Mouse (Mus musculus) cerebellum, adult 2 months (tissue): ENCODE measurements at regions not wholly inside any gene's neighbourhood (a gene's known extent, or its start where the extent isn't known, plus 50 kb on each side); places are given as distances from the start of the nearest gene placed in this dataset.

Experiments used
- DNase-seq, 2 experiments: peaks; one replicate each; pipeline ENCODE4 v3.0.0; 2021
- H3K27ac ChIP-seq: fragments of 200-500 bp; 2 replicates; pipeline ENCODE4 v1.5.1; 2012; ENCODE audit warnings: low read length, control low read depth, inconsistent platforms; ENCODE audit not compliant: insufficient read depth
- H3K27me3 ChIP-seq: fragments of 200-500 bp; 2 replicates; pipeline ENCODE4 v1.6.1; 2012; ENCODE audit warnings: inconsistent platforms, mild to moderate bottlenecking, low read length, moderate library complexity; ENCODE audit not compliant: control insufficient read depth, insufficient read depth
- H3K4me1 ChIP-seq: fragments of 200-500 bp; 2 replicates; pipeline ENCODE4 v1.6.1; 2011; ENCODE audit warnings: low read length; ENCODE audit not compliant: control insufficient read depth, insufficient read depth
- H3K4me3 ChIP-seq: fragments of 200-500 bp; replicated peaks from 2 replicates; pipeline ENCODE3; 2011; ENCODE audit warnings: mild to moderate bottlenecking, low read depth, low read length, control low read depth; ENCODE audit not compliant: insufficient read depth
- CTCF ChIP-seq: fragments of 200-500 bp; IDR thresholded peaks from 2 replicates; pipeline ENCODE4 v1.5.1; 2011; ENCODE audit warnings: low read depth, mild to moderate bottlenecking, control low read depth, low read length, moderate library complexity, borderline replicate concordance; ENCODE audit not compliant: insufficient read depth
- POLR2A ChIP-seq: fragments of 200-500 bp; IDR thresholded peaks from 2 replicates; pipeline ENCODE4 v1.6.1; 2011; ENCODE audit warnings: low read length, control low read depth, borderline replicate concordance; ENCODE audit not compliant: insufficient read depth
- whole genome bisulfite sequencing: fragments of 180-500 bp; shearing (Covaris S2); methylation state at CpG from one replicate; pipeline ENCODE4 v1.1.7; 2018; 5-methylcytosine and 5-hydroxymethylcytosine counted together

DNA sequence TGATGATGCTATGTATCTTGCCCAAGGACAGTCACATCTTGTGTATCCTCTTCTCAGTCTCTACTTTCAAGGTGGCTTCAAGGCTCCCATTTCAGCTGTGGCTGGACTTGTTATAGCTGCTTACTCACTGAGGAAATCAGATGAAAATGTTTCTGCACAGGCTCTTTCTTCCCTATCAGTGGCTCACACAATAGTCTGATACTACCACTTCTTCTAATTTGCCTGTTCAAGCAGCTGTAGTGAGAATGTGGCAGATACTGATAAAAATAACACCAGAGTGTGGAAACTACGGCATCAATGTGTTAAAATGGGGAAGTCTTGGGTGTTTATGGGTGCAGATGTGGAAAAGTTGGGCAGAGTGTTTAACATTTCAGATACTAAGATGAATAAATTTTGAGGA, 145.9 kb upstream of the Tusc1 start:
- no peak for DNase-seq
- Histone ChIP-seq H3K27me3 (no peaks in the 10 kb centered on the region), H3K4me1 (no peaks in the 10 kb centered on the region), H3K27ac (no peak overlapping the region), H3K4me3 (no peak overlapping the region)
- TF ChIP-seq CTCF, result no peak
- no peak for TF ChIP-seq POLR2A
- WGBS, result 92% methylated on average over 1 of the region's 1 CpGs

DNA sequence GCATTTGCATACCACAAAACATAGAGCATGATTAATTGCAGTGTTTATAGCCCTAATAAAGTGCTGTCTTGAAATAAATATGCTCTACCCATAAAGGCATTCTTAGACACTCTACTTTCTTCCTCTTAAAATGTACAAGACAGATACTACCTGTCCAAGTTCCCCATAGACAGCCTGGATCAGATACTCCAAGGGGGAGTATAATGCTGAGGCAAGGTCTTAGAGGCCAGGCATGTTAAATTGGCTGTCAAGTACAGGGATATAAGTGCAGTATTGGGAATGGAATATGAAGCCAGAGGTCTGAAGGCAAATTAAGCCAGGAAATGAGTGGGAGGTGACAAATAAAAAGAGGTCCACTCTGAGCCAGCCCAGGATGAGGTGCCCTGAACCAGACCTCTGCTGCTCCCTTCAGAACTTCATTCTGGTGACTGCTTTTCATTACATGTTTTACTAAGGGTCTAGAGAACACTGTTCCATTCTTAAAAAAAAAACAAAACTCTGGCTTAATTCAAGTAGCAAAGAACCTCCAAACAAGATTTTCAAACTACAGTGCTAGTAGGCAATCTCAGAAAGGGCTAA, 142.0 kb upstream of the Tusc1 start:
- Histone ChIP-seq H3K27me3 (no peaks in the 10 kb centered on the region), H3K4me3 (no peak overlapping the region), H3K4me1 (no peaks in the 10 kb centered on the region), H3K27ac (no peak overlapping the region)
- TF ChIP-seq POLR2A, result no peak
- no peak for TF ChIP-seq CTCF
- DNase-seq, result no peak

DNA sequence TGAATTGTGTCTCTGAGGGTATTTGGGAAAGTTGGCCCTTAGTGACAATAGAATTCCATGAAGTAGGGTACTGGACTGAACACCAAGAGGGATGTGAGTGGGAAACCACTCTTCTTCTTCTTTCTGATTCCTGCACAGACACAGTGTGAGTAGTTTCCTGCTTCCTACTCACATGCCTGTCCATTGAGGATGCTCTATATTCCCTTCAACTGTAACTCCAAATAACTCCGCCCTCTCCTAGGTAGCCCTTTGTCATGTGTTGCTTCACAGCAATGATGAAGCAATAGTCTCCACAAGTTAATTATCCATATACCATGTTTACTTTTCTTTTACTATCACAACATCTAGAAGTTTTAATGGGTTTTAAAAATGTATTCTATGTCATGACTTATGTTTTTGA, 132.7 kb upstream of the Tusc1 start:
- WGBS, result 94% methylated on average over 1 of the region's 1 CpGs
- TF ChIP-seq POLR2A (no peak), CTCF (no peak)
- Histone ChIP-seq H3K27me3 (no peaks in the 10 kb centered on the region), H3K4me3 (no peak overlapping the region), H3K27ac (no peak overlapping the region), H3K4me1 (no peaks in the 10 kb centered on the region)
- DNase-seq, result no peak

DNA sequence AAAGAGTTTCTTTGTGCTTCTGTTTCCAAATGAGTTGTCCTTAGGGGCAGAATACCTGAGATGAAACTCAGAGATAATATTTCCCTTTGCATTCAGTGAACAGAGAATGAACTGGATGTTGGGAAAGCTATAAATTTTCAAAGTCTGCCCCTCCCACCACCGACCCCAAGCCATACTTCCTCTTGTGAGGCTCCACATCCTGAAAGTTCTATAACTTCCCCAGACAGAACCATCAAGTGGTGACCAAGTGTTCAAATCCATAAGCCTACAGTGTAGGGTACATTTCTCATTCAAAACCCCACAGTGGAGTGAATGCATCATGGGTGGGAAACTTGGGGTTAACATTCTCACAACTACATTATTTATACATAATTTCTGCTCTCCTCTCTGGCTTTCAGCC, 132.1 kb upstream of the Tusc1 start:
- Histone ChIP-seq H3K27ac (no peak overlapping the region), H3K4me1 (no peaks in the 10 kb centered on the region), H3K4me3 (no peak overlapping the region), H3K27me3 (no peaks in the 10 kb centered on the region)
- TF ChIP-seq POLR2A, result no peak
- TF ChIP-seq CTCF, result no peak
- 63% methylated on average over 1 of the region's 1 CpGs for WGBS
- no peak for DNase-seq

DNA sequence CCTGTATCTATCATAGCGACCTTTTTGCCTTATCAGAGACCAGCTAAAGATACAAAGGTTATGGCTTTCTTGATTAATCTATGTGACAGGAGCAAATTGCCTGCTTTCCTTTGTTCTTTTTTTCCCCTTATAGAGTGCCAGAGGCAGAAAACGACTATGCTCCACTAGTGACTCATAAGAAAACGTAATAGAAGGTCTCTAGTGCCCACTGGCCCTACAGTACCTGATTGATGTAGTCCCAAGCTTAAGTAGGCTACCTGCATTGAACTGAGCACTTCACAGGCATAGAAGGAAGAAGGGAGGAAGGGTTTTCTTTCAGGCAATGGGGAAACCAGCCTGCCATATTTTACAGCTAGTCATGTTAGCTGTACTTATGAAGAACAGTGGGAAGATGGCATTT, 116.0 kb upstream of the Tusc1 start:
- Histone ChIP-seq H3K4me3 (no peak overlapping the region), H3K27ac (no peak overlapping the region), H3K27me3 (no peaks in the 10 kb centered on the region), H3K4me1 (no peaks in the 10 kb centered on the region)
- no peak for DNase-seq
- WGBS, result 46% methylated on average over 3 of the region's 3 CpGs
- no peak for TF ChIP-seq CTCF
- TF ChIP-seq POLR2A, result no peak

DNA sequence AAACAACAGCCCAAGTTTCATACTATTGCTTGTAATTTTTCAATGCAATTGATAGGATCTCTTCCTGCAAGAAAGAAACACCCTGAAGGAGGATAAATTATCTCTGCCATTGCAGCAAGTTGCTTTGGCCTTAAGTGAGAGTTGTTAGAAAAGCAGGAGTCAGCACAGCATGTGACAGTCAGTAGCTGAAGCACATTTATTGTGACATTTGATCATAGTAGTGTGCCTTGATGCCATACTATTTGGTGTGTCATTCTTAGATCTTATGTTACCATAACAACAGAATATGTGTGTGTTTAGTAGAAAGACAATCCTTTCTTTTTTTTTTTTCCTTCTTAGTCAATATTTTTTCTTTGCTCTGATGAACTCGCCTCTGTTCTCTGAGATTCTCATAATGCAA, 115.5 kb upstream of the Tusc1 start:
- DNase-seq, result no peak
- 70% methylated on average over 1 of the region's 1 CpGs for WGBS
- Histone ChIP-seq H3K4me1 (no peaks in the 10 kb centered on the region), H3K27ac (no peak overlapping the region), H3K27me3 (no peaks in the 10 kb centered on the region), H3K4me3 (no peak overlapping the region)
- TF ChIP-seq CTCF (no peak), POLR2A (no peak)

DNA sequence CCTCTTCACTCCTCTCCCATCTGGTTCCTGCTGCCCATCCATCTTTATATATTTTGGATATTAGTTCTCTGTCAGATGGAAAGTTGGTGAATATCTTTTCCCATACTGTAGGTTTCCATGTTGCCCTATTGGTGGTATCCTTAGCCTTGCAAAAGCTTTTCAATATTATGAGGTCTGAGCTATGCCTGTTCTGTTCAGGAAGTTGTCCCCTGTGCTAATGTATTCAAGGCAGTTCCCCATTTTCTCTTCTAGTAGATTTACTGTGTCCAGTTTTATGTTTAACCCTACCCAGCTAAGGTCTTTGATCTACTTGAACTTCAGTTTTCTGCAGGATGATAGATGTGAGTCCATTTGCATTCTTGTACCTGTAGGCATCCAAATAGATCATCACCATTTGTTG, 109.4 kb upstream of the Tusc1 start:
- Histone ChIP-seq H3K27me3 (no peaks in the 10 kb centered on the region), H3K27ac (no peak overlapping the region), H3K4me3 (no peak overlapping the region), H3K4me1 (no peaks in the 10 kb centered on the region)
- TF ChIP-seq CTCF (no peak), POLR2A (no peak)
- DNase-seq, result no peak

DNA sequence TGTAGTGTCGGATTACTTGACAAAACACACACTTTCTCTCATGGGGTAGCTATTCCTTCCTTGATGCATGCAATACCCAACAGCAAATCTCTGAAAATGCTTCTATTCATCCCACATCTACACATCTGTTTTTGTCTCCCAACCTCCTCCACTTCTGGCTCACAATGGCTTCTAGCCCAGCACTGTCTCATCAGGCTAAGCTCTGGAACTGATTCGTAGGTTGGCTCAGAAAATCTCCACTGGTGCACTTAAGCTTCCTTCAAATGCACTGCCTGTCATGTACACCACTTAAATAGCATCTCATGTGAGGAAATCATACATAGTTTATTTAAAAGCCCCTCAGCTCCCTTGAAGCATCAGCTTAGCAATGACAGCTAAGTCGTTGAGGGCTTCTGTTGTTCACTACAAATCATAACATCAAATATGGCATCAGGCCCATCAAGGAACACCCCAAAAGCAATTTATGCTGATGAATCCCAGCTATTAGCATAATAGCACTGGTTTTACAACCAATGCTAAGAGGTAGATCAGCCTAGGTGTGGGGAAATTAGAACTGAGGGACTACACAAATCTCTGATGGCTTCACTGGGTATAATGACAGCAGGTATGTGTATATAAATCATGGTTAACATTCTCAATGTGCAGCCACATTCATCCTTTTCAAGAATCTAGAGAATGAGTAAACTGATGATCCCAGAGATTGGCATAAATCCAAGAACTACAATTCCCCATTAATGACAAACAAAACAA, 103.5 kb upstream of the Tusc1 start:
- DNase-seq, result no peak
- WGBS, result 71% methylated on average over 3 of the region's 3 CpGs
- Histone ChIP-seq H3K27ac (no peak overlapping the region), H3K27me3 (no peaks in the 10 kb centered on the region), H3K4me3 (no peak overlapping the region), H3K4me1 (no peaks in the 10 kb centered on the region)
- TF ChIP-seq CTCF, result no peak
- no peak for TF ChIP-seq POLR2A
